Mouse (Mus musculus) olfactory bulb, adult 2 months (tissue): ENCODE results near the gene Ranbp3. TPM values are rescaled to one million over a fixed set of nuclear protein-coding genes. Genes with fewer than 3 reads are reported as not detected.
"Not testable (repeated sequence)": the region's sequence is repeated elsewhere in the genome, so short reads cannot be mapped to it uniquely, and the experiment has no call there.

ENCODE experiments used
- H3K27ac ChIP-seq: fragments of 200-500 bp; 2 replicates; pipeline ENCODE4 v1.5.1; 2012; ENCODE audit warnings: low read depth, low read length; ENCODE audit not compliant: insufficient read depth
- H3K4me1 ChIP-seq: fragments of 200-500 bp; 2 replicates; pipeline ENCODE4 v1.6.1; 2012; ENCODE audit warnings: low read length; ENCODE audit not compliant: control insufficient read depth, insufficient read depth
- H3K4me3 ChIP-seq: fragments of 200-500 bp; 2 replicates; pipeline ENCODE4 v1.5.1; 2012; ENCODE audit warnings: mild to moderate bottlenecking, low read depth, low read length, moderate library complexity; ENCODE audit not compliant: insufficient read depth
- CTCF ChIP-seq: fragments of 200-500 bp; IDR thresholded peaks from 2 replicates; pipeline ENCODE4 v1.5.1; 2012; ENCODE audit warnings: low read depth, mild to moderate bottlenecking, low read length, moderate library complexity; ENCODE audit not compliant: insufficient read depth
- POLR2A ChIP-seq: fragments of 200-500 bp; IDR thresholded peaks from 2 replicates; pipeline ENCODE4 v1.6.1; 2012; ENCODE audit warnings: mild to moderate bottlenecking, low read depth, low read length, moderate library complexity; ENCODE audit not compliant: insufficient read depth
- WGBS: fragments of 180-500 bp; shearing (Covaris S2); methylation state at CpG from one replicate; pipeline ENCODE4 v1.1.7; 2018; 5-methylcytosine and 5-hydroxymethylcytosine counted together
- polyA plus RNA-seq: library from polyadenylated mRNA; stranded (reverse); fragments of >200 nt; gene quantifications from 2 replicates; pipeline ENCODE4 v1.2.4, GENCODE M21; 2012; ENCODE audit warnings: low replicate concordance; ENCODE audit not compliant: missing spikeins, insufficient read depth, insufficient read length

Gene Ranbp3
- polyA plus RNA-seq = not detected in 2 replicates

- H3K4me3 ChIP-seq = peak within 1 kb of the TSS; percentile 97
- WGBS = 1% methylated on average over 66 of the region's 66 CpGs
- TF ChIP-seq POLR2A = peak; percentile 79
- no peak for TF ChIP-seq CTCF
- peak within 1 kb of the TSS; percentile 93 for H3K27ac ChIP-seq
- H3K4me1 ChIP-seq = peaks cover 18% of the 10 kb centered on the region
Observed at GRCm38 (mm10) chr17:56672941-56673646, at the start of gene Ranbp3. Ranbp3 (plus strand) TSS chr17:56673294.

DNA sequence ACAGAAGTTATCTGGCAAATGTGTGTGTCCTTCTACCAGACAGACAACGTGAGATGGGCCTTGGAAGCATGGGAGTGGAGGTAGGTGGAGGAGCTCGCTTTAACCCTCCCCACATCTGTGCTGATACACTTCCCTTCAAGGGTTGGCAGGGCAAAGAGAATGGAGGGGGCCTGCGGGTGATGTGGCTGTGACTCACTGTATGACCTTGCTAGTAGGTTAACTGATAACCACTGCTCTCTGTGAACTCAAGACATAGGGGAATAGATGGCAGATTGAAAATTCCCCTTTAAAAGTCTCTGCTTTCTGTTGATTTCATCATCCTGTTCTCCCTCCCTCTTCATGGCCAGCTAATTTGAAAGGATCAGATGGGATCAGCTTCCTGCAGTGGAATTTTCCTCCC lies 47.6 kb upstream of the Ranbp3 start:
- no peak for TF ChIP-seq CTCF
- TF ChIP-seq POLR2A = no peak
- H3K27ac ChIP-seq = no peak overlapping the region
- no peak overlapping the region for H3K4me3 ChIP-seq
- H3K4me1 ChIP-seq = peaks cover 12% of the 10 kb centered on the region
- WGBS = 84% methylated on average over 3 of the region's 3 CpGs

DNA sequence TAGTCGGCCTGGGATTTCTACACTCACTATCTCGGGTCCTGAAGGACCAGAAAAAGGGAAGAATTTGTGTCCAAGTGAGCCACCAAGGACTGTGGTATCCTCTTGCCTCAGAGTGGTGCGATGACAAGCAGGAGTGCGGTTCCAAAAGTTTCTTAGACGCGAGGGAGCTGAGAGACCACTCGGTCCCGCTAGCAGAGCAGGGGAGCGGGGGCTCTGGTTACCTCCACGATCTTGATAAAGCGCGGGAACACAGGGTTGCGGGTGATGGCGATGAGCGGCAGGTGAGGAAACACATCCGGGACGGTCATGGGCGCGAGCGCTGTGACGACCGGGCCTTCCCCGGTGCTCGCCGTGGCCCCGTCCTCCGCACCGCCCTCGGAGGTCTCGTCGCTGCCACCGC lies 46.8 kb upstream of the Ranbp3 start:
- Histone ChIP-seq H3K4me3 (peak overlapping the region; percentile 77), H3K27ac (no peak overlapping the region), H3K4me1 (peaks cover 12% of the 10 kb centered on the region)
- no peak for TF ChIP-seq CTCF
- TF ChIP-seq POLR2A = no peak
- WGBS = under 1% methylated on average over 32 of the region's 32 CpGs

- no peak for TF ChIP-seq CTCF
- peak; percentile 77 for TF ChIP-seq POLR2A
- peaks cover 12% of the 10 kb centered on the region for H3K4me1 ChIP-seq
- H3K4me3 ChIP-seq = peak within 1 kb of the TSS; percentile 77
- WGBS = under 1% methylated on average over 51 of the region's 51 CpGs
- no peak within 1 kb of the TSS for H3K27ac ChIP-seq
Observed at GRCm38 (mm10) chr17:56626754-56627470, 46.2 kb upstream of the Ranbp3 start, which contains the start of gene Lonp1. Lonp1 (minus strand) TSS chr17:56626887.

DNA sequence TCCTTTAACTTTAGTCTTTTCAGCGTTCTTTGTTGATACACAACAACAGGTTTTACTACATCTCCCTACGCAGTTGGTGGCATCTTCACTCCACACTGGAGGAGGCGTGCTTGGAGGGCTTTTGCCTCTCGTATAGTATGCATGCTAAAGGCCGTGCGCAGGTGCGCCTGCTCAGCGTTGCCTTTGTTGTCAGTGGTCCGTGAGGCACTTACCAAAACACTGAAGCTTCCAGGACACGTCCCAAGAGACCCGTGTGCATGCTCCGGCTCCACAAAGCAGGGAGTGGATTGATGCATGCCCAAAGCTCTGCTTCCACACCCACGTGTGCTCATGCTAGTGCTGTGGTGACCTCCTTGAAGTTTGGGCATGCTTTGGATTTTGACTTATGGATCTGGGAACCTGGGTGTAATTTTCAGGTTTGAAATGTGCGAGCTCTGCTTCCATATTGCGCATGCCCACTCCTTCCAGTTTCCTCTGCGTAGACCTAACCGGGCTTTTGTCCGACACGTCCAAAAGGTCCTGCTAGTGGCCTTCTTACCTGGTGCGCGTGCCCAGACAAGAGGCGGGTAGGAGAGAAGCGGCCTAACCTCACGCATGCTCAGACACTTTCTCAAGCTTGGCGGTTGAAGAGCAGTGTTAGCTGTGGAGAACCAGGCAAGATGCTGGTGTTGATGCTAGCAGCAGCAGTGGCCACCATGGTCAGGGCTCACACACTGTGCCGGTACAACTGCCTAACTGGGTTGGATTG lies 45.4 kb upstream of the Ranbp3 start, which contains the start of gene Catsperd:
Gene Catsperd (plus strand): TSS at position 614 of the 748 bp plus-strand sequence.
- Histone ChIP-seq H3K4me3 (peak within 1 kb of the TSS; percentile 77), H3K27ac (no peak within 1 kb of the TSS), H3K4me1 (peaks cover 12% of the 10 kb centered on the region)
- no peak for TF ChIP-seq CTCF
- TF ChIP-seq POLR2A = no peak
- 10% methylated on average over 26 of the region's 26 CpGs for WGBS

DNA sequence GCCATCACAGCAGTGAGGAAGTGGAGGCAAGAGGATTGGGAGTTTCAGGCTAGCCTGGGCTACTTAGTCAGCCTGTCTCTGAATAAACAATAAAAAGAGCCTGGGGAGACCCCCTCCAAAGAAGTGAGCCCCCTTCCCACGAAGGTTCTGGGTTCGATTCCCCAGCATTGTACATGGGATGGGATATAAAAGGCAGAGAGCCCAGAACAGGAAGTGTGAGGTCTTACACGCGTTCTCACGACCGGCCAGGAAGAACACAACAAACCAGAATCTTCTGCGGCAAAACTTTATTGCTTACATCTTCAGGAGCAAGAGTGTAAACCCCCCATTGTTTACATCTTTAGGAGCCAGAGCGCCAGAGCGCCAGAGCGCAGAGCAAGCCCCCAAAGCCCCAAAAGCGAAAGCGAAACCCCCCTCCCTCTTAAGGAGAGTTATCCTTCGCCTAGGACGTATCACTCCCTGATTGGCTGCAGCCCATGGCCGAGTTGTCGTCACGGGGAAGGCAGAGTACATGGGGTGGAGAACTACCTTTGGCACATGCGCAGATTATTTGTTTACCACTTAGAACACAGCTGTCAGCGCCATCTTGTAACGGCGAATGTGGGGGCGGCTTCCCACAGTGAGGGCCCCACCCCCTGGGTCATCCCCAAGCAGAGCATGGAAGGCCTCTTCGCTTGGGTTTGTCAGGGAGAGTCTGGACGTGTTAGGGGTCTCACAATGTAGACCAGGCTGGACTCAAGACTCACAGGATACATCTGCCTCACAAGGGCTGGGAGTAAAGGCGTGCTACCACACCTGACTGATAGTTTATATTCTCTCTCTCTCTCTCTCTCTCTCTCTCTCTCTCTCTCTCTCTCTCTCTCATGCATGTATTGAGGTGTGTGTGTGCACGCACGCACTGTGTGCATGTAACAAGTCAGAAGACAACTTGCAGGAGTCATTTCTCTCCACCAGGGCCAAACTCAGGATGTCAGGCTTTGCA lies 43.0 kb upstream of the Ranbp3 start:
- H3K4me1 ChIP-seq = peaks cover 12% of the 10 kb centered on the region
- H3K27ac ChIP-seq, H3K4me3 ChIP-seq: not testable (repeated sequence)
- WGBS = 83% methylated on average over 27 of the region's 27 CpGs

GRCm38 (mm10) chr17:56631807-56632206 lies 41.3 kb upstream of the Ranbp3 start:
- Histone ChIP-seq H3K4me3 (no peak overlapping the region), H3K27ac (no peak overlapping the region), H3K4me1 (peaks cover 10% of the 10 kb centered on the region)
- 55% methylated on average over 4 of the region's 4 CpGs for WGBS
- TF ChIP-seq CTCF = no peak
- TF ChIP-seq POLR2A = no peak

DNA sequence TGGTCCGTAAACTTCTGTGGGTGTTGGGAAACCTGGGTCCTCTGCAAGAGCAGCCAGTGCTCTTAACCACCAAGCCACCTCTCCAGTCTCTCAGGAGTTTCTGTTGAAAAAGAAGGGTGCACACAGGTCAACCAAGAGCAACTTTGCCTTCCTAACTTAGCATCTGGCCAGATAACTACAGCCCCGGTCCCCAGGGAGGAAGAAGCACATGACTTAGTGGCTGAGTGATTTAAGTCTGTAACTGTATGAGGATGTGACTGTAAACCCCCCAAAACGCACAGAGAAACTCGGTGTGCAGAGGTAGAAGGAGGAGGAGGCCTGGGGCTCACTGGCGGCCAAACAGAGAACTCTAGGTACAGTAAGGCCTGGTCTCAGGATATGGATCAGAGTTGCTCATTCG lies 39.1 kb upstream of the Ranbp3 start:
- WGBS = 89% methylated on average over 6 of the region's 6 CpGs
- no peak overlapping the region for H3K4me3 ChIP-seq
- no peak for TF ChIP-seq POLR2A
- no peak for TF ChIP-seq CTCF

More for the DNA sequence above, 39.1 kb upstream of the Ranbp3 start:
- Histone ChIP-seq H3K27ac (no peak overlapping the region), H3K4me1 (no peaks in the 10 kb centered on the region)
